Mouse (Mus musculus) adrenal gland, postnatal 4 days (tissue): ENCODE measurements around the gene Creg1. TPM values are rescaled to one million over a fixed set of nuclear protein-coding genes. Genes with fewer than 3 reads are reported as not detected.

Experiments
- DNase-seq, 2 experiments: peaks; one replicate each; pipeline ENCODE4 v3.0.0; 2021 to 2022; ENCODE audit warnings: low spot score in 2 of 2, mixed read lengths in 2 of 2
- total RNA-seq, 2 experiments: library from RNA; stranded (reverse); gene quantifications; 2 replicates each; pipeline ENCODE4 v1.2.3; 2021

Creg1 gene
- total RNA-seq, 2 experiments from 2014 or later: 43.2 to 44.4 TPM

GRCm38 (mm10) chr1:165781426-165781825 lies 17.9 kb downstream of the Creg1 start:
- no peak for DNase-seq

GRCm38 (mm10) chr1:165781911-165782310 lies 18.4 kb downstream of the Creg1 start:
- no peak for DNase-seq

GRCm38 (mm10) chr1:165786296-165786695 lies 22.8 kb downstream of the Creg1 start:
- no peak for DNase-seq

DNA sequence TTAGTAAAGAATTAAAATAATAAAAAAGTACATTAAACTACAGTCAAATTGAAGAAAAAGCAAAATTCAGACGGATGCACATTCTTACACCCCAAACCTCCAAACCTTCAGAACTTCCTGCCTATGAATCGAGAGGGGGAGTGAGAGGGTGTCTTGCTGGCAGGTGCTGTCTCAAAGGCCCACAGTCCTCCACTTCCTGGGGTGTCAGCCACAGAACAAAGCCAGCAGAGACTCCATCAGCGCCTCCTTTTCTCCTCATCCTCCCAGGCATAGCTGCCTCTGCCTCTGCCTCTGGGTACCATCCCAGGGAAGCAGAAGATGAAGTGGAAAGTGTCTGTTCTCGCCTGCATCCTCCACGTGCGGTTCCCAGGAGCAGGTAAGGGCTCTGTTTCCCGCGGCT lies 25.0 kb downstream of the Creg1 start, which contains the start of gene Cd247:
Gene Cd247, plus strand, starts transcription at position 171 of the 400 bp plus-strand sequence.
- DNase-seq: no peak

DNA sequence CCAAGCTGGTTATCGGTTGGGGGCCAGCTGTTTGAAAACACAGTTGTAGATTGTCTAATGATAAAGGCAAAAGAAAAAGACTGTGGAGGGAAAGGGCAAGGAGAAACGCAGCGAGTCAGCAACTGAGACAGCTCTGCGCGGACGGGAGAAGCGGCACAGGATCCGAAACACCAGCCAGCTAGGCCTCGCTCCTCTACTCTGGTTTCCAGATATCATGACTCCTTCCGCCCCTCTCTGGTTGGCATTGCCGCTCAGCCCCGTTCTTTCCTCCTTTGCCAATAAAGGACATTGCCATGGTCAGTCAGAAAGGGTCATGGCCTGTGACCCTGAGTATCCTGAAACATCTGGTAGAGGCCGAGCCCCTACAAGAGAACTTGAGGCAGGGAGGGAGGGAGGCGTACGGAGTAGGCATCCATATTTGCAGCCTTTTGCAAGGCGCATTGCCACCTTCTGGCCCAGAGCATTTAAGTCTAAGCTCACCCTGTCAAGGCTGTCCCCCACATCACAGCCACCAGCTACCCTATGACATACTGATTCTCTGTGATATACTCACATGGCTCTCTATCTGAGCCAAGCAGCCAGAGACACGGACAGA lies 25.6 kb downstream of the Creg1 start:
- no peak for DNase-seq

GRCm38 (mm10) chr1:165789963-165790362 lies 26.4 kb downstream of the Creg1 start:
- no peak for DNase-seq

GRCm38 (mm10) chr1:165790461-165791210 lies 27.1 kb downstream of the Creg1 start:
- DNase-seq: no peak

DNA sequence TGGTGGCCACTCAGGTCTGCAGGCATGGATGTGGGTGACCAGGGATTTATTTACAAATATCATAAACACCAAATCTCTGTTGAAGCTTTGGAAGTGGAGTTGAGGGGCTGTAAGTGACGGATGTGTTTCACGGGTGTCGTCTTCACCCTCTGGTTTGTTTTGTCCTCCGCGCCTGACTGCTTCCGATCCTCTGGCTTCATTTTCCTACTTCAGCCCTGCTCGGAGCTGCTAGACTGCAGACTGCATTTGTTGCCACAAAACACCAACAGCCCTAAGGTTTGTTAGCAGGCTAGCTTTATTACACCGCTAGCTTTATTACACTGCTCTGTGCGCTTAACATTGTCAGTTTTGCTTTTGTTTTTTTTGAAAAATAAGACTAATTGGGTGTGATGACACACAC lies 27.9 kb downstream of the Creg1 start:
- DNase-seq: no peak

GRCm38 (mm10) chr1:165801709-165802310 lies 38.3 kb downstream of the Creg1 start:
- no peak for DNase-seq

DNA sequence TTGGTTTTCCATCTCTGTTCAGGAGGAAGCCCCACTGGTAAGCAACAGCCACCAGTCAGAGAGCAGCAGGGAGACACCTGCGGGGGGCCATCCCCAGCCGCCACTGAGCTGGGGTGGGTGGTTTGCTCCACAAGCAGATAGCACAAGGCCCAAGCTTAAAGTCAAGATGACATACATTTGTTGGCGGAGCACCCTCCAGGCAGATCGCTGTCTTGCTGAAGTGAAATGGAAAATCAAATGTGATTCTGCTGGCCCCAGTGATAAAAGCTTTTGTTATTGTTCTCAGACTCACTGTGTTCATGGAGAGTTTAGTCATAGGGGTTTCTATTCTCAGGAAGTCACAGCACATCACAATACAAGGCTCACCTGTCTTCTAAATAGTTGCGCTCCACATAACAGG lies 39.6 kb downstream of the Creg1 start:
- DNase-seq: no peak

DNA sequence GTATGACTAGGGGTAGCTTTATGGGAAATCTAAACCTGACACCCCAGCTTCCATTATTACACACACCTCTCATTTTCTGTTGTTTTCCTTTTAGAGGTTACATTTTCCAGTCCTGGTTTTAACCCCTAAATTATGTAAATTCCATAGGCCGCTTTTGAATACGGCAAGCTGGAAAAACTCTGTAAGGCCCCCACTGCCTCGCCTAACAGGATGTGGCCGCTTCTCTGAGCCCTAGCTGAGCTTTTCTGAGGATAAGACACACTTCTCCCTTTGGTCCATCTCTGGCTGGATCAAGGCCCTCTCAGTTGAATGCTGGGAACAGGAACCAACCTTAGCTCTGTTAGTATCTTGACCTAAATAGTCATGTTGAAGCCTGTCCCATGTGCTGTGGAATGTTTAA lies 40.6 kb downstream of the Creg1 start:
- no peak for DNase-seq

DNA sequence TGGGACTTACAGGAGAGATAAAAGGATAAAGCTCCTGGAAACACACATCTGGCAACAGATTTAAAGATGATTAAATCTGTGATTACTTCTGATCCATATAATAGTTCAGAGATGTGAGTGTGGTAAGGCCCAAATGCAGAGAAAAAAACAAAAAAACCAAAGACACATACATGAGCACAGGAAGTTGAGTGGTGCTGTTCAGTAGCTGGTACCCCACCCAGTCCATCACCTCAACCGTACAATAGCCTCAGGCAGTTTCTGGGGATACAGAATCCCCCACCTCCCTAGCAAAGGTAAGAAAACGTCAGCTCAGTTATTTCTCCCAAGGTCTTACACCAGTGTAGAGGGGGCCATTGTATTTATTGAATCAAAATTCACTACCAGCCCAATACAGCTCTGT lies 47.1 kb downstream of the Creg1 start:
- no peak for DNase-seq

GRCm38 (mm10) chr1:165811170-165811569 lies 47.6 kb downstream of the Creg1 start:
- DNase-seq: no peak

GRCm38 (mm10) chr1:165812775-165813174 lies 49.2 kb downstream of the Creg1 start:
- no peak for DNase-seq

DNA sequence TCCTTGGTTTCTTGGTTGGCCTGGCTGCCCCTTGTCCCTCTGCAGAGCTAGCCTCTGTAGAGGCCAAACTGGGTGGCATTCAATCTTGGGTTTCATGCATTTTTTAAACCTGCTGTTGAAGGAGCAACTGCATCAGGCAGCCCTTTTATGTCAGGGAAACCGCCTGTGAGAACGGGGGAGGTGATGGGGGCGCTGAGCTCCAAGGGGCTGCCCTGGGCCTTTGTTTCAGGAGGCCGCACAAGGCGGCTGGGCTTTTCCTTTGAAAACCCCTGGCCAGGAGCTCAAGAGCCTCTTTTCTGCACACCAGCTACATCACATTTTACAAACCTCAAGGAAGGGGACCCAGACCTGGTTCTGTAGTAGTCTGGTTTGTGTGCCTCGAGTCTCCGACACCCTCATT lies 50.6 kb downstream of the Creg1 start:
- no peak for DNase-seq

GRCm38 (mm10) chr1:165814521-165815278 lies 51.2 kb downstream of the Creg1 start:
- no peak for DNase-seq

- DNase-seq: no peak
Measured at GRCm38 (mm10) chr1:165816391-165816790, 52.8 kb downstream of the Creg1 start.

- no peak for DNase-seq
Measured at GRCm38 (mm10) chr1:165817264-165817663, 53.7 kb downstream of the Creg1 start.

DNA sequence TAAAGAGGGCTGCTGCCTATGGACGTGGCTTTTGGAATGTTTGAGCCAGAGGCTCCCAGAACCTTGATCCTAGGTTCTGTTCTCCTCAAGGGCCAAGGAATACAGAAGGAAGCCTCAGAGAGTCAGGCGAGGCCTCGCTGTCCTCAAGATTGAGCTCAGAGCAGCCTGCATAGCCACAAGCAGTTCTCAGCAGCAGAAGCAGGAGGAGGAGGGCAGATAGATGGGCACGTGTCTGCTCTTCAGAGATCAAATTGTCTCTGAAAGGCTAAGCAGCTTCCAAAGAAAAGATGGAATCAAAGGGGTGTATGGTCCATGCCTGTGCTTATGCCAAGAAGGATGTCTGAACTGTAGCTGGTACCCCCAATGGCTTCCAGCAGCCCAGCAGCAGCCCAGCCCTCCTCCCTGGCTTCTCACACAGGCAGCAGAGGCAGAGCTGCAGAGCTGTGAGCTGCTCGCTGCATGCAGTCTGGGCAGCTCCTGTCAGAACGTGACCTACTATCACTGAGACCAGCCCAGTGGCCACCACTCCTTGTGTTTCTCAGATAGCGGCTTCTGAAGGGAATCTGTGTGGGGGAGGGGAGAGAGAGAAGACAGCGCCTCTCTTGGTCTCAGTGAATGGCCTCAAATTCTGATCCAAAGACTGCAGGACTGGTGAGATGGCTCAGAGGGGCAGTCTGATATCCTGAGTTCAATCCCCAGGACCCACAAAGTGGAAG lies 54.8 kb downstream of the Creg1 start:
- DNase-seq: no peak

DNA sequence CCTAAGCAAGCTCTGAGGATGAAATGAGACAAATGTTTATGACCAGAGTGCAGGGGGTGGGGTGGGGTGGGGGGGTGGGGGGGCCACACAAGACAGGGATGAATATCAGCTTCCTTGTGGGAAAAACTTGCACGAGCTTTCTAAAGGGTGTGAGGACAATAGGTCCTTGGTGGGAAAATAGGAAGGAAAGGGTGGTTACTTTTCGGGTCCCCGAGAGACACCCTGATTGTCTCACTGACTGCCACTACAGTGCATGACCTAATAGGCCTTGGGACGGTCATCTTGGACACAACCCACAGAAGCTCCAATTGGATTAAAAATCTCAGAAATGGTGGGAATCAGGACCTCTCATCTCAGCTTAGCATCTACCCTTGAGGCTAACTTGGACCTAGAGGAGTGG lies 55.6 kb downstream of the Creg1 start:
- DNase-seq: no peak

- DNase-seq: no peak
Measured at GRCm38 (mm10) chr1:165822031-165822430, 58.5 kb downstream of the Creg1 start.
